Mouse (Mus musculus): ENCODE data around the gene Esam. TPM values are rescaled to one million over a fixed set of nuclear protein-coding genes. Genes with fewer than 3 reads are reported as not detected.

Gene Esam
- total and polyA plus RNA-seq, 2 experiments from 2014 or later, result 29.1 to 35.1 TPM

GRCm38 (mm10) chr9:37583594-37583993 lies 55.7 kb downstream of the Esam start:
- Histone ChIP-seq H3K4me2 (ENCODE audit: low read depth, low read length, poor library complexity, severe bottlenecking) (no peak overlapping the region), H3K27me3 (ENCODE audit: insufficient read depth, low read length) (no peaks in the 10 kb centered on the region), H3K27ac (ENCODE audit: low read depth, low read length) (no peak overlapping the region), H3K9ac (replicated peaks; ENCODE audit: low read length, poor library complexity, severe bottlenecking) (no peak overlapping the region), H3K36me3 (ENCODE audit: insufficient read depth, low read length) (no peaks in the 10 kb centered on the region), H3K9me3 (ENCODE audit: low read length) (no peaks in the 10 kb centered on the region), H3K4me1 (ENCODE audit: insufficient read depth, low read length) (no peaks in the 10 kb centered on the region), H3K4me3 (ENCODE audit: low read depth, low read length) (no peak overlapping the region)
- no peak for TF ChIP-seq CTCF (IDR thresholded peaks at IDR 0.05)
- DNase-seq (ENCODE audit: low spot score), result no peak
- 82% methylated on average over 5 of the region's 5 CpGs for WGBS
- no peak for ATAC-seq (ENCODE audit: low FRiP score)

GRCm38 (mm10) chr9:37586718-37587117 lies 58.8 kb downstream of the Esam start:
- ATAC-seq (ENCODE audit: low FRiP score) (no peak), DNase-seq (ENCODE audit: low spot score) (peak; percentile 40)
- no peak for TF ChIP-seq CTCF (IDR thresholded peaks at IDR 0.05)
- no peaks in the 10 kb centered on the region for H3K4me1 ChIP-seq (ENCODE audit: insufficient read depth, low read length)
- no peaks in the 10 kb centered on the region for H3K27me3 ChIP-seq (ENCODE audit: insufficient read depth, low read length)
- no peak overlapping the region for H3K9ac ChIP-seq (replicated peaks; ENCODE audit: low read length, poor library complexity, severe bottlenecking)
- no peak overlapping the region for H3K4me3 ChIP-seq (ENCODE audit: low read depth, low read length)
- no peak overlapping the region; the same call in 1 of the 2 replicates for H3K27ac ChIP-seq (ENCODE audit: low read depth, low read length)
- 67% methylated on average over 4 of the region's 4 CpGs for WGBS
- H3K36me3 ChIP-seq (ENCODE audit: insufficient read depth, low read length), result no peaks in the 10 kb centered on the region
- H3K9me3 ChIP-seq (ENCODE audit: low read length), result no peaks in the 10 kb centered on the region
- H3K4me2 ChIP-seq (ENCODE audit: low read depth, low read length, poor library complexity, severe bottlenecking), result no peak overlapping the region

Other genes starting within 250 kb of the Esam start
- 5.0 and 5.4 TPM in 2 replicates for gene Ccdc15, start 179.6 kb upstream of the Esam start, total RNA-seq (2014; rRNA removed)
- gene Ccdc15, start 179.6 kb upstream of the Esam start, polyA plus RNA-seq (2015; fragmentation: Nextera tagmentation; extraction: Ambion mirVana), result 6.8 and 8.6 TPM in 2 replicates
- 35.7 and 37.1 TPM in 2 replicates for gene Hepacam, start 160.7 kb upstream of the Esam start, total RNA-seq (2014; rRNA removed)
- 49.9 and 58.1 TPM in 2 replicates for gene Hepacam, start 160.7 kb upstream of the Esam start, polyA plus RNA-seq (2015; fragmentation: Nextera tagmentation; extraction: Ambion mirVana)
- gene Robo4, start 126.2 kb upstream of the Esam start, total RNA-seq (2014; rRNA removed), result 10.1 and 12.6 TPM in 2 replicates
- gene Robo4, start 126.2 kb upstream of the Esam start, polyA plus RNA-seq (2015; fragmentation: Nextera tagmentation; extraction: Ambion mirVana), result 3.6 and 4.0 TPM in 2 replicates
- gene Robo3, start 94.8 kb upstream of the Esam start, total RNA-seq (2014; rRNA removed), result 2.8 and 2.9 TPM in 2 replicates
- 0.88 and 1.0 TPM in 2 replicates for gene Robo3, start 94.8 kb upstream of the Esam start, polyA plus RNA-seq (2015; fragmentation: Nextera tagmentation; extraction: Ambion mirVana)
- 37.0 and 55.1 TPM in 2 replicates for gene Msantd2, start 38.8 kb upstream of the Esam start, total RNA-seq (2014; rRNA removed)
- 20.5 and 21.1 TPM in 2 replicates for gene Msantd2, start 38.8 kb upstream of the Esam start, polyA plus RNA-seq (2015; fragmentation: Nextera tagmentation; extraction: Ambion mirVana)
- 0.90 and 6.1 TPM in 2 replicates for gene Vsig2, start 11.2 kb downstream of the Esam start, total RNA-seq (2014; rRNA removed)
- gene Vsig2, start 11.2 kb downstream of the Esam start, polyA plus RNA-seq (2015; fragmentation: Nextera tagmentation; extraction: Ambion mirVana), result 1.6 and 1.7 TPM in 2 replicates
- gene Nrgn, start 24.8 kb downstream of the Esam start, total RNA-seq (2014; rRNA removed), result 35.7 and 58.1 TPM in 2 replicates
- gene Nrgn, start 24.8 kb downstream of the Esam start, polyA plus RNA-seq (2015; fragmentation: Nextera tagmentation; extraction: Ambion mirVana), result 80.4 and 80.6 TPM in 2 replicates
- 15.2 and 15.8 TPM in 2 replicates for gene Siae, start 27.6 kb downstream of the Esam start, total RNA-seq (2014; rRNA removed)
- gene Siae, start 27.6 kb downstream of the Esam start, polyA plus RNA-seq (2015; fragmentation: Nextera tagmentation; extraction: Ambion mirVana), result 14.9 and 16.1 TPM in 2 replicates
- gene Spa17, start 85.6 kb downstream of the Esam start, total RNA-seq (2014; rRNA removed), result 1.2 and 1.4 TPM in 2 replicates
- 6.3 and 10.1 TPM in 2 replicates for gene Spa17, start 85.6 kb downstream of the Esam start, polyA plus RNA-seq (2015; fragmentation: Nextera tagmentation; extraction: Ambion mirVana)
- 55.3 and 55.7 TPM in 2 replicates for gene Tbrg1, start 129.2 kb downstream of the Esam start, total RNA-seq (2014; rRNA removed)
- 91.4 and 94.4 TPM in 2 replicates for gene Tbrg1, start 129.2 kb downstream of the Esam start, polyA plus RNA-seq (2015; fragmentation: Nextera tagmentation; extraction: Ambion mirVana)
- not detected in 2 replicates for gene Panx3, start 141.2 kb downstream of the Esam start, total RNA-seq (2014; rRNA removed)
- gene Panx3, start 141.2 kb downstream of the Esam start, polyA plus RNA-seq (2015; fragmentation: Nextera tagmentation; extraction: Ambion mirVana), result 0.10 TPM in 1 of 2 replicates, not detected in the other
- not detected in 2 replicates for gene Olfr160, start 188.2 kb downstream of the Esam start, total RNA-seq (2014; rRNA removed)
- not detected in 2 replicates for gene Olfr160, start 188.2 kb downstream of the Esam start, polyA plus RNA-seq (2015; fragmentation: Nextera tagmentation; extraction: Ambion mirVana)
- not detected in 2 replicates for gene Olfr874, start 217.0 kb downstream of the Esam start, total RNA-seq (2014; rRNA removed)
- 0.11 TPM in 1 of 2 replicates, not detected in the other for gene Olfr874, start 217.0 kb downstream of the Esam start, polyA plus RNA-seq (2015; fragmentation: Nextera tagmentation; extraction: Ambion mirVana)
- gene Olfr875, start 243.8 kb downstream of the Esam start, total RNA-seq (2014; rRNA removed), result not detected in 2 replicates
- gene Olfr875, start 243.8 kb downstream of the Esam start, polyA plus RNA-seq (2015; fragmentation: Nextera tagmentation; extraction: Ambion mirVana), result 0.20 and 0.22 TPM in 2 replicates

Data from midbrain, postnatal 0 days (tissue).